In genomic region chr12:3859545-3859944, GRCm38 (mm10) we compare ENCODE assay signal across 16 mouse cellular contexts. TPM values are rescaled to one million over a fixed set of nuclear protein-coding genes. Genes with fewer than 3 reads are reported as not detected.
A peak's percentile ranks its signal among the peaks of the same experiment; 100 is the strongest.
DNase-seq lines count a peak whose midpoint lies in the region; ATAC-seq and TF ChIP-seq lines count a peak whose summit lies in the region.
"Had no signal": no experiment of that assay in that cellular context is flagged by ENCODE, and none has a peak within 500 bp of the region (broad histone marks: within the 10 kb centered on the region; RNA-seq: fewer than 3 reads in every experiment).

No protein-coding gene starts in this region.

- H3K36me3 ChIP-seq in liver, adult 2 months (ENCODE audit: control insufficient read depth, insufficient read depth, low read length): no peaks in the 10 kb centered on the region
- H3K36me3 ChIP-seq in liver, embryonic 15.5 days (replicated peaks): no peaks in the 10 kb centered on the region
- H3K36me3 ChIP-seq: midbrain, embryonic 15.5 days had no signal

- H3K9me3 ChIP-seq in liver, embryonic 15.5 days (replicated peaks): no peaks in the 10 kb centered on the region
- H3K9me3 ChIP-seq: limb, embryonic 10.5 days; midbrain, embryonic 15.5 days had no signal

- peak; percentile 89 for DNase-seq in heart, adult 11 months
- DNase-seq in heart, postnatal 4 days: no peak
- peak; percentile 84 for DNase-seq in liver, adult 2 months (ENCODE audit: extremely low read depth, low read depth, low spot score)
- DNase-seq in liver (no peak), NIH3T3 (ENCODE audit: low read depth) (peak; percentile 51)
- DNase-seq in layer of hippocampus, adult 9-11 months: no peak
- DNase-seq: cerebellum, postnatal 25 days; heart, adult 2 months; thymus, postnatal 36 days had no signal

- no peak for TF ChIP-seq CTCF in liver, adult 2 months (IDR thresholded peaks at IDR 0.05; ENCODE audit: low read depth, low read length)

- peak overlapping the region; percentile 64 for H3K27ac ChIP-seq in liver, adult 2 months (replicated peaks; ENCODE audit: insufficient read depth, low read depth, low read length)
- H3K27ac ChIP-seq in liver, embryonic 15.5 days (replicated peaks): no peak overlapping the region
- H3K27ac ChIP-seq: heart, adult 2 months; hindbrain, embryonic 14.5 days; kidney, postnatal 0 days; limb, embryonic 10.5 days; midbrain, embryonic 15.5 days; stomach, postnatal 0 days had no signal

- H3K9ac ChIP-seq in liver, adult 2 months (ENCODE audit: low read depth, low read length): no peak overlapping the region
- H3K9ac ChIP-seq in liver, embryonic 15.5 days: no peak overlapping the region
- H3K9ac ChIP-seq: hindbrain, embryonic 14.5 days; midbrain, embryonic 15.5 days had no signal

- H3K79me2 ChIP-seq in liver, adult 2 months (ENCODE audit: control insufficient read depth, insufficient read depth, low read length): peaks cover 5% of the 10 kb centered on the region; the same call in 1 of the 2 replicates

- WGBS in liver, adult 2 months: 16% methylated on average over 3 of the region's 3 CpGs
- 60% methylated on average over 3 of the region's 3 CpGs for whole genome bisulfite sequencing in liver, embryonic 15.5 days (ENCODE audit: insufficient replicate concordance)

- 0 out of 2 replicates have a peak, but pooled peaks have one; percentile 5 for ATAC-seq in liver, embryonic 15.5 days (ENCODE audit: insufficient read depth)
- ATAC-seq: forebrain, embryonic 14.5 days; midbrain, embryonic 15.5 days had no signal

- H3K4me3 ChIP-seq in liver, adult 2 months (ENCODE audit: insufficient read depth, low read depth, low read length): no peak overlapping the region
- no peak overlapping the region for H3K4me3 ChIP-seq in liver, embryonic 15.5 days (replicated peaks)
- H3K4me3 ChIP-seq: heart, adult 2 months; limb, embryonic 10.5 days; midbrain, embryonic 15.5 days had no signal

- peaks cover 34% of the 10 kb centered on the region for H3K4me1 ChIP-seq in liver, adult 2 months (ENCODE audit: control insufficient read depth, insufficient read depth, low read length)
- peaks cover 49% of the 10 kb centered on the region for H3K4me1 ChIP-seq in liver, embryonic 15.5 days (replicated peaks)
- H3K4me1 ChIP-seq: midbrain, embryonic 15.5 days had no signal

- TF ChIP-seq POLR2A in liver, adult 2 months (IDR thresholded peaks at IDR 0.05; ENCODE audit: extremely low read depth, insufficient read depth, low read length): no peak

- no peaks in the 10 kb centered on the region for H3K27me3 ChIP-seq in liver, adult 2 months (ENCODE audit: control insufficient read depth, insufficient read depth, low read length)
- no peaks in the 10 kb centered on the region for H3K27me3 ChIP-seq in liver, embryonic 15.5 days
- H3K27me3 ChIP-seq: midbrain, embryonic 15.5 days had no signal

- no peak overlapping the region; the same call in 1 of the 2 replicates for H3K4me2 ChIP-seq in liver, embryonic 15.5 days
- H3K4me2 ChIP-seq: hindbrain, embryonic 14.5 days; midbrain, embryonic 15.5 days had no signal

RNA-seq across cellular contexts. Expression of gene Dnmt3a, which starts 53.7 kb away (rescaled TPM):
- total RNA-seq in heart, postnatal 4 days (2021): 100 to 1,000 TPM; 118 TPM
- 7.9 and 11.2 TPM in 2 replicates for total RNA-seq in liver, adult 2 months (2014; rRNA removed)
- polyA plus RNA-seq in liver, adult 2 months (2012; rRNA removed): 3.0 and 4.0 TPM in 2 replicates
- 21.8 TPM in 2 replicates for polyA plus RNA-seq in liver, embryonic 15.5 days (2015; fragmentation: Nextera tagmentation; extraction: Ambion mirVana)

Comparison
In these comparisons a context has a peak if more than half of its experiments do, and no peak if none do; other contexts are left out.
1. DNase-seq: peak in heart, adult 11 months (single experiment), liver, adult 2 months (single experiment) and NIH3T3 (single experiment); none in heart, postnatal 4 days (single experiment), liver (single experiment) and layer of hippocampus, adult 9-11 months (single experiment).